Mouse (Mus musculus) urinary bladder, postnatal 14 days (tissue): ENCODE results near the gene Emc10.
A peak's percentile ranks its signal among the peaks of the same experiment; 100 is the strongest.

Experiments used
- DNase-seq: peaks from one replicate; pipeline ENCODE4 v3.0.0; 2021; ENCODE audit warnings: low spot score

Emc10 gene

DNA sequence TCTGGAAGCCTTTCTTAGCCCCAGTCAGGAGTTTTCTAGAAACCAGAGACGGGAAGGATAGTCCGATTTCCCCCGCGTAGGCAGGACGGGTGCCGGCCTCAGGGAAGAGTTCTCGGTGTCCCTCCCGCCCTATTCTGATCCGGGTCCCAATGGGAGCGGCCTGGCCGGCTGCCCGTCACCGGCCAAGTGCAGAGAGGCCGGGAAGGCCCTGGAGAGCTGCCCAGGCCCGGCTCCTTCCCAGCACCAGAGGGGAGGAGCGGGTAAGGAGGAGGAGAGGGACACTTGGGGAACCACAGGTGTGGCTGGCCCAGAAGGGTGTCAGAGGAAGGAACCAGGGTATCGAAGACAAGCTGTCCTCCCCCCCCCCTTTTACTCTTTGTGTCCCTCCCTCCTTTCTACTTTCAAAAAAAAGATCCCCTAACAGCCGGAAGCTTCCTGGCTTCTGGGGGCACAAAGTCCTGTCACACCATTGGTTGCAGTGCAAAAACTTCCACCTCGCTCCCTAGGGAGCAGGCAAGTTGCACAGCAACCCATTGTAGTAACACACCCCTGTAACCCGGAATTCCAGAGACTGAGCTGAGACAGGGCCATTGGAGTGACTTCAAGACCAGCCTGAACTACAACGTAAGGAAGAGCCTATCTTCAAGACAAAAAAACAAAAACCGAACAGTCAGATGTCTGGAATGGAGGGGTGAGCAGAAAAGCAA lies 28.9 kb upstream of the Emc10 start:
- peak; percentile 82 for DNase-seq

DNA sequence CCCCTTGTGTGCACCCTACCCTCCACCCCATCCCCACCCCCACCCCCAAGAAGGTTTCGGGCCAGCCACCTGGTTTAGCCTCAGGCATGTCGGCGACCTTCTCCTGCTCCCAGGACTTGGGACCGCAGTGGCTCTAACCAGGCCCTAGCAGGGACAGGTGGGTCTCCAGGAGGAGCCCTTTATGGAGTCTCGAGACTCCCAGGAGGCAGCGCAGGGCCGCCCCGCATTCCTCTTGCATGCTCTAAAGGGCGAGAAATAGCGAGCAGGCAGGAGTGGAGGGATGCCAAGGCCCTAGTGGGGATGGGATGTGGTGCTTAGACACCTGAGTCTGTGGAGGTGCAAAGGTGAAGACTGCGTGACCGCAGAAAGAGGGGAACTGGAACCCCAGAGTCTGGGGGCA lies 28.2 kb upstream of the Emc10 start, which contains the start of gene Mybpc2:
Gene Mybpc2, minus strand, starts transcription at position 155 of the 400 bp plus-strand sequence.
- DNase-seq: no peak

DNA sequence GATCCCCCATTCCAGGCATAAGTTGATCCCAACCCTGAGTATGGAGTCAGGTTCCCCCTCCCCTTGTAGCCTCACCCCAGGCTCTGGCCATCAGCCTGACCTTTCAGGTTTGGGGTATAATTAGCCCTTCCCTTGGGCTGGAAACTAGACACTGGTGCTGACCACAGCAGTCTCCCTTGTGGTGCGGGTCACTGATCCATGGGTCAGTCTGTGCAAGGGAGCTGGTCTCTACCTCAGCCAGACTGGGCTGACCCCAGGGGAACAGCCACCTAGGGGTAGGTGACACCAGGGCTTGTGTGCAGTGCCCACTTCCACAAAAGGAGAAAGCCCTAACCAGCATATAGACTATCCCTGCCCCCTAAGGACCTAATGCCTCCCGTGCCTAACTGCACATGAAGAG lies 26.7 kb upstream of the Emc10 start:
- no peak for DNase-seq

- peak; percentile 60 for DNase-seq
Observed at GRCm38 (mm10) chr7:44521710-44522109, 25.4 kb upstream of the Emc10 start.

DNA sequence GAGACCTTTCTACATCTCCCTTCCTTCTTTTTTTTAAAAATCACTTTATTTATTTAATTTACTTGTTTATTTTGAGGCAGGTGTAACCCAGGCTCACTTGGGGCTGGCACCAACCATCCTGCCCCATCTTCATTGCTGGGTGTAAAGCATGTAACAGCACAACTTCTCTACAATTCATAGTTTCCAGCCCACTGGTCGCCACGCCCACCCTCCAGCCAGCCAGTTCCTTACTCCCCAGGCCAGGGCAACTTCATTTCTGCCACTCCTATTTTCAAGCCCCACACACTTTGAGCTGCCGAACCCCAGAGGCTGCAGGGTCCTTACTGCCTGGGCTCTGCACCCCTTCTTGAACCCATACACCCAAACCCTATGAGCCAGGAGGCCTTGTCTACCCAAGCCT lies 24.7 kb upstream of the Emc10 start:
- no peak for DNase-seq

DNA sequence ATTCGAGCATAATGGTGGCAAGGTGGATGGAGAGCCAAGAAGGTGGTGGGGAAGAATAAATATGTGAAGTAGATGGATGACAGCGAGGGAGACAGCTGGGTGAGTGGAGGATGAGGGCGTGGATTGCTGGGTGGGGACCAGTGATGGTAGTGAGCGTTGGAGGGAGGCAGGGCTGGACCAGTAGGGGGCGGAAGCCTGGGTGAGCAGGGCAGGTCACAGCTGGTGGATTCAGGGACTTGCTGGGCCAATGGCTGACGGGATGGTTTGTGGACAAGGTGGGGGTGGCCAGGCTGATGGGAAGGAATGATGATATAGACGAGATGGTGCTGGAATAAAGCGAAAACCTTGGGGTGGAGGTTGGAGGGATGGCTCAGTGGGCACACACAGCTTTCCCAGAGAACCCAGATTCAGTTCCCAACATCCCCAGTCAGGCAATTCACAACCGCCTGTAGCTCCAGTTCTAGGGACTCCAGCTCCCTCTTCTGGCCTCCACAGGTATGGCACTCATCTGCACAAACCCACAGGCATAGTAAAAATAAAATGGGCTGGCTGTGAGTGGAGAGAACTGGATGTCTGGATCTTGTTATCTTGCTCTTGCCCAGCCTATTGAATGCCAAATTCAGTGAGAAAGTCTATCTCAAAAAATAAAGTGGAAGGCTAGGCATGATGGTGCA lies 23.0 kb upstream of the Emc10 start:
- DNase-seq: no peak

DNA sequence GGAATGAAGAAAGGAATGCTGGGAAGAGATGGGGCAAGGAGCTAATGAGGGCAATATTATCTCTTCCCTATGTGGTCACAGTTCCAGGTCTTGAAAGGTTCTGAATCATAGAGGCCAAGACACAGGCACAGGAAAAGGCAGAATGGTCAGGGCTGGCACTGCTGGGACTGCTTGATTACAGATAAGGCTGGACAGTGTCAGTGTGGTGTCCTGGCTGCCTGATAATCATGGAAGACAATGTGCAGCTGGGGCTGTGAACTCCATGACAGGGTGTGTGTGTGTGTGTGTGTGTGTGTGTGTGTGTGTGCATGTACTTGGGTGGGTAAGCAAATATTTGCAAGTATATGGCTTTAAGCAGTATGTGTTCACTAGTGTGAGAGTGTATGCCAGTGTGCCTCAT lies 11.2 kb upstream of the Emc10 start:
- no peak for DNase-seq

DNA sequence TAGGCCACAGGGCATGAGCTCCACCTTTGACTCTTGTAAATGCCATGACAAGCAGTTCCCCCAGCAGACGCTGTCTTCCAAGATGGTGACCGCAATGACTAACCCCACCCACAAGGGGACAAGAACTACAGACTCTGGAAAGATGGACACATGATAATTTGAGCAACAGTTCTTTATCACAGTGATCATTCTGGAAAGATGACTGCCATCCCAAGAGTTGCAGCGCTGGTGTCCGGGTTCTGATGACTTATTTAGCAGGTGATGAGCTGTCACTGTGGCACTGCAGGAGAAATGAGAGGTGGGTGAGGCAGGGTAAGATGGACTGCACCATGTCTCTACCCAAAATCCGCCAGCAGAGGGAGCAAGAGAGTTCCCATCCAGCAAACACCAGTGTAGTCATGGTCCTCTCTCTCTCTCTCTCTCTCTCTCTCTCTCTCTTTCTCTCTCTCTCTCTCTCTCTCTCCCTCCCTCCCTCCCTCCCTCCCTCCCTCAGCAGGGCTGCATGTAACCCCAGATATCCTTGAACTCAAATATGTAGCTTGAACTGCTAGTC lies 5.3 kb upstream of the Emc10 start:
- peak; percentile 65 for DNase-seq

GRCm38 (mm10) chr7:44500046-44500445 lies 3.7 kb upstream of the Emc10 start:
- no peak for DNase-seq

- no peak for DNase-seq
Observed at GRCm38 (mm10) chr7:44498922-44499321, 2.6 kb upstream of the Emc10 start.

GRCm38 (mm10) chr7:44497361-44498055 lies 1.2 kb upstream of the Emc10 start:
- DNase-seq: no peak

DNA sequence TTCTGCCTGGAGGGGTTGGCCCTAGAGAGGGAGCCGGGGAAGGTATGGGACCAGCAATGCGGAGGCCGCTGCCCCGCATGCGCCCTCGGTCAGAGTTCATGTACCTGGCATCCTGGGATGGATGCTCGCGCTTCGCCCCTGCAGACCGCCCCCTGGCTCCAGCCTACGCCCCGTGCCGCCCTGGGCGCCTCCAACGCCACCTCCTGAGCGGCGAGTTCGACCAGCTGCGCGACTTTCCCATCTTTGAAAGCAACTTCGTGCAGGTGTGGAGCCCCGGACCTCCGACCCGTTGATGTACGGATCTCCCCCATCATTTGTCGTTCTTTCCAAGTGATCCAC lies 411 bp upstream of the Emc10 start:
- DNase-seq: no peak

- DNase-seq: no peak
Observed at GRCm38 (mm10) chr7:44495086-44495485, 1.2 kb downstream of the Emc10 start.

- no peak for DNase-seq
Observed at GRCm38 (mm10) chr7:44494681-44495080, 1.6 kb downstream of the Emc10 start.

DNA sequence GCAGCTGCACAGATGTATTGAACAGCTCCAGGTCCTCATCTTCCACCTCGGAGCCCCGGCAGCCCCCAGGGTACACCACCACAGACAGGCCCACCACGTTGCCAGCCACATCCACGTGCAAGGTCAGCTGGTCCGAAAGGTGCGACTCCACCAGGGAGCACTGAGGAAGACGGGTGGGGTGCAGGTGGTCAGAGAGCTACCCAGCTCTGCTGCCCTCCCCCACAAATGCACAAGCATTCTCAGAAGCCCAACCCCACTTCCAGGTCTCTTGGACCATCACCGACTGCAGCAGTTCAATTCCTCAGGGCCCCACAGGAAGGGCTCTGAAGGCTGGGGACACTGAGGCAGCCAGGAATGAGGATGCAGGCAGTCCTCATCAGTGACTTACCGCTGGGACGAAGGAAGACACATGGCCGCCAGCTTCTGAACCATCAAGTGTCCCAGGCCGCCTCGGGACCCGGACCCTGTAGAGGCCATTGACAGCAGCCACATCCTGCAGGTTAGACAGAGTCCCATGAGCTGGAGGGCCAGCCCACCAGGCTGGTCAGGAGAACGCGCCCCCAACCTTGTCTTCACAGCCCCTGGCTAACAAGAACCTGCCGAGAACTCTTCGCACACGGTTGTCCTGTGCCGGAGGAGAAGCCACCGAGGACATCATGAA lies 4.0 kb downstream of the Emc10 start:
- DNase-seq: no peak

DNA sequence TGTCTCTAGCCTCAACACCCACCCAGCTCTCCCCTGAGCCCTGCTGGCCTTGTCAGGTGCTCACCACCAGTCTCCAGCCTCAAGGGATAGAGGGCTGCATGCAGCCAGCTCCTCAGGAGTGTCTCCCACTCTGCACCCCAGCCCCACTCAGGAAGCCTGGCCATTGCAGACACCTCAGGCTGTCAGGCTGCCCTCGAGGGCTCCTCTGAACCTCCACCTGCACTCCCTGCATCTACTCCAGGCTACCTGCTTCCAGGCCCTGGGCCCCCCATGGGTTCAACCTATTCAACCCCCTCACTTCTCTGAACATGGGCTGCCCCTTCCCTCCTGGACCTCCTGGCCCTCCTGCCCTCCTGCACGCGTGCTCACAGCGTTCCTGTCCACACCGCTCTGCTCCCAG lies 4.9 kb downstream of the Emc10 start:
- DNase-seq: no peak

DNA sequence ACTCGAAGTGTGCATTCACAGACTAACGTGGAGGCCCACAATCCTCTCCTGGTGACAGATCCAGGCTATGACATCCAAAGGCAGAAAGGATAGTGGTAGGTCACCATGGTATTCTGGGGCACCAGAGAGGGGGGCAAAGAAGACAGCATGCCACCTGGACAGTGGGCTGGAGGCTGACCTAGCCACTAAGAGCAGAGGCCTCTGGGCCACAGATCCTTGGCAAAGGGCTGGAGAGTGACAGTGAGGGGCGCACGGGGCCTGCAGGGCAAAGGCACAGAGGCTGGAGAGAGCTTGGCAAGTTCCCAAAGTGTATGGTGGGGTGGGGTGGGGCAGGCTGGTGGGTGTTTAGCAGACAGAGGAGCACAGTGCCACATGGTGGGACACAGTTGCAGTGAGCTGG lies 6.0 kb downstream of the Emc10 start:
- DNase-seq: no peak

- no peak for DNase-seq
Observed at GRCm38 (mm10) chr7:44488545-44488944, 7.8 kb downstream of the Emc10 start.

- DNase-seq: no peak
Observed at GRCm38 (mm10) chr7:44487936-44488335, 8.4 kb downstream of the Emc10 start.

DNA sequence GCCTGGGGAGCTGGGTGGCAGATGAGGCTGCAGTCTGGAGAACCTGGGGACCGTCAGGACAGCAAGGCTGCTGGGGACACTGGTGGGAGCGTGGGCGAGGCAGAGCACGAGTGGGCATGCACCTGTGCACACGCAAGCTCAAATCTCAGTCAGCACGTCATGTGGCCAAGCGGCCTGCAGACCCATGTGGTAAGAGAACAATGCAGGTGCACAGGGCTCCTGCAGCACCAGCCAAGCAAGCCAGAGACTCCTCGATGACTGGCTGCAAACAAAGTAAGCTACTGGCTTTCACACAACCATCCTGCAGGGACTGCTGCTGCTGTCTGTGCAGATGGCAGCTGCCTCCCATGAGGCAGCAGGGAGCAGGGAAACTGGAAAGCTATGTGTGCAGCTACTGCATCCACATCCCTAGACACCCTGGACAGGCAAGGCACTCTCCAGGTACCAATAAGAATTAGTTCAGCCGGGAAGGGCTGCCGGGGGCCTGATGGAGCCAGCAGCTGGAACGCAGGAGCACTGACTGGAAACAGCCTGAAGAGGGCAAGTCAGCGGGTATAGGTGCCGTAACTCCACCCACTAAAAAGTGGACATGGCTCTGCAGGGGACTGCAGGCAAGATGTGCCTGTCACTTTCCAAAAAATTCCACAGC lies 9.3 kb downstream of the Emc10 start:
- DNase-seq: no peak

- DNase-seq: no peak
Observed at GRCm38 (mm10) chr7:44485572-44486195, 10.6 kb downstream of the Emc10 start.
